Mouse (Mus musculus) lung, postnatal 0 days (tissue): ENCODE results near the gene Rtn4rl1. TPM values are rescaled to one million over a fixed set of nuclear protein-coding genes. Genes with fewer than 3 reads are reported as not detected.
A peak's percentile ranks its signal among the peaks of the same experiment; 100 is the strongest.

Source experiments
- ATAC-seq: fragments of 200-750 bp; cut with Nextera tagmentation; 2 replicates; pipeline ENCODE4 v1.8.0; 2017; ENCODE audit warnings: moderate library complexity
- DNase-seq: peaks from one replicate; pipeline ENCODE4 v3.0.0-alpha.2; 2016; ENCODE audit warnings: low spot score
- H3K27ac ChIP-seq: fragments of 300-500 bp; sonication (generic); 2 replicates; pipeline ENCODE4 v1.5.1; 2014; ENCODE audit warnings: antibody characterized with exemption, mild to moderate bottlenecking, low read length, mixed read lengths
- H3K27me3 ChIP-seq: fragments of 300-500 bp; sonication (generic); replicated peaks from 2 replicates; pipeline ENCODE4 v1.6.1; 2014; ENCODE audit warnings: low read length, mixed read lengths; ENCODE audit not compliant: insufficient read depth
- H3K36me3 ChIP-seq: fragments of 300-500 bp; sonication (generic); 2 replicates; pipeline ENCODE4 v1.6.1; 2014; ENCODE audit warnings: low read length, mixed read lengths; ENCODE audit not compliant: insufficient read depth
- H3K4me1 ChIP-seq: fragments of 300-500 bp; sonication (generic); 2 replicates; pipeline ENCODE4 v1.6.1; 2014; ENCODE audit warnings: antibody characterized with exemption, low read depth, low read length, mixed read lengths; ENCODE audit not compliant: insufficient read depth
- H3K4me2 ChIP-seq: fragments of 300-500 bp; sonication (generic); replicated peaks from 2 replicates; pipeline ENCODE4 v1.6.1; 2014; ENCODE audit warnings: low read depth, mild to moderate bottlenecking, low read length, moderate library complexity, mixed read lengths
- H3K4me3 ChIP-seq: fragments of 300-500 bp; sonication (generic); 2 replicates; pipeline ENCODE4 v1.5.1; 2014; ENCODE audit warnings: low read depth, low read length
- H3K9ac ChIP-seq: fragments of 300-500 bp; sonication (generic); replicated peaks from 2 replicates; pipeline ENCODE4 v1.6.1; 2014; ENCODE audit warnings: low read depth, mild to moderate bottlenecking
- H3K9me3 ChIP-seq: fragments of 300-500 bp; sonication (generic); 2 replicates; pipeline ENCODE4 v1.6.1; 2016; ENCODE audit warnings: low read length, mixed read lengths
- CTCF ChIP-seq: IDR thresholded peaks from 2 replicates; pipeline ENCODE4 v1.5.1; 2016; ENCODE audit warnings: antibody characterized with exemption, mild to moderate bottlenecking
- EP300 ChIP-seq: IDR thresholded peaks from 2 replicates; pipeline ENCODE4 v1.6.1; 2016; ENCODE audit warnings: antibody characterized with exemption, mild to moderate bottlenecking, control low read depth
- whole genome bisulfite sequencing: fragments of 180-500 bp; shearing (Covaris S2); extraction: QIAGEN DNeasy Blood & Tissue Kit; methylation state at CpG from one replicate; pipeline ENCODE4 v1.1.7; 2014; 5-methylcytosine and 5-hydroxymethylcytosine counted together
- polyA plus RNA-seq: library from polyadenylated mRNA; unstranded; fragments of >200 nt; fragmentation: Nextera tagmentation; extraction: Ambion mirVana; gene quantifications from 2 replicates; pipeline ENCODE4 v1.2.1, GENCODE M21; 2015

Gene Rtn4rl1
- polyA plus RNA-seq, 1 experiment from 2014 or later, result 4.3 TPM

DNA sequence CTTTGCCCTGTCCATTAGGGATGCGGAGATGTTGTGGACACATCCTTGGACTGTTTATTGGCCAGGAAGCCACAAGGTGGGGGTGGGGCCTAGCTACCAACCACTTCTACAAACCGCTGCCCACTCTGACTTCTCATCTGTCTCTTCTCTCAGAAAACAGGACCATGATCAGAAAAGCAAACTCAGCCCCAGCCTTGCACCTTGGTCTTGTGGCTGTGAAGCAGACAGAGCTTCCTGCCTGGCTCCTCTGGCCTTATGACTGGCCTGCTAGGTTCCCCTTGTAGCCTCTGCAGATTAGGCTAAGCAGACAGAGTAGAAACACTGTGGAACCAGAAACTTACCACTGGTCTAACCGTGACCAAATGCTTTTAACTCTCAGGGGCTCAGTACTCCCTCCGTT is 15.8 kb downstream of the Rtn4rl1 start:
- Histone ChIP-seq H3K27me3 (no peaks in the 10 kb centered on the region), H3K9me3 (no peaks in the 10 kb centered on the region), H3K4me2 (no peak overlapping the region), H3K9ac (no peak overlapping the region), H3K27ac (no peak overlapping the region), H3K36me3 (no peaks in the 10 kb centered on the region), H3K4me1 (peaks cover 7% of the 10 kb centered on the region; the same call in 1 of the 2 replicates), H3K4me3 (no peak overlapping the region)
- 71% methylated on average over 4 of the region's 4 CpGs for WGBS
- TF ChIP-seq EP300 (no peak), CTCF (no peak)
- DNase-seq (no peak), ATAC-seq (no peak)

DNA sequence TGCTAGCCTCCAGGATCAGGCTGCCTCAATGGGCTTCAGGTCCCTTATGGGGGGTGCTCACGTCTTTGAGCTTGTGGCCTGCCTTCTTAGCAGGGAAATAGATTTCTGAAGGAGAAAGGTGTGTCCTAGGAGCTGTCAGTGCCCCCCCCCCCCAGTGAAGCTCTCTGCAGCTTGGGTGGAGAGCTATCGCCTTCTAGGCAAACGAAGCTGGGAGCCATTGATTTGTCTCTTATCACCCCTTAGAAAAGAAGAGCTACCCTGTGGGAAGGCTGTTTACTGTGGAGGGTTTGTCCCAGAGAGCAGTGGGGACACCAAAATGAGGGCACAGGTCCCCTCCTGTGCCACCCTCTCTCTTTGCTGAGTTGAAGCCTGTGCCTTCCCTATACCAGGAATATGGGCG is 16.5 kb downstream of the Rtn4rl1 start:
- Histone ChIP-seq H3K9me3 (no peaks in the 10 kb centered on the region), H3K27ac (no peak overlapping the region), H3K4me3 (no peak overlapping the region), H3K4me2 (no peak overlapping the region), H3K4me1 (peaks cover 7% of the 10 kb centered on the region; the same call in 1 of the 2 replicates), H3K27me3 (no peaks in the 10 kb centered on the region), H3K36me3 (no peaks in the 10 kb centered on the region), H3K9ac (no peak overlapping the region)
- DNase-seq (no peak), ATAC-seq (no peak)
- no peak for TF ChIP-seq EP300
- TF ChIP-seq CTCF, result no peak
- WGBS, result 75% methylated on average over 4 of the region's 4 CpGs

DNA sequence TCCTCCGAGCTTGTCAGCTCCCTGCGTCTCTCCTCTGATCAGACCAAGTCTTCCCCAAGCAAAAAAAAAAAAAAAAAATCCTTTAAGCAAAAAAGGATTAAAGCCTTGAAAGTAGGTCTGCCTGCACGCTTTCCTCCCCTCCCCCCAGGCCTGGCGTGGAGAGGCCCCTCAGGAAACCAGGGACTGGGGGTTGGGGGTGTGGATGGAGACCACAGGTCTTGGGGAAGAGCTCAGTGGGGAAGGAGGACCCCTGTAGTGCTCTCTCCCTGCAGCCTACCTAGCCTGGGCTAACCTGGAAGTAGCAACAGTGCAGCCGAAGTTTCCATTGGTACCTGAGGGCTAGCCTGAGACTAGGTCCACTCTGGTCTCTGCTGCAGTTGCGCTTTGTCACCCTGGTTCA is 17.2 kb downstream of the Rtn4rl1 start:
- Histone ChIP-seq H3K4me3 (no peak overlapping the region), H3K4me2 (no peak overlapping the region), H3K27me3 (no peaks in the 10 kb centered on the region), H3K27ac (no peak overlapping the region), H3K9me3 (no peaks in the 10 kb centered on the region), H3K9ac (no peak overlapping the region), H3K36me3 (no peaks in the 10 kb centered on the region), H3K4me1 (peaks cover 7% of the 10 kb centered on the region; the same call in 1 of the 2 replicates)
- WGBS, result 75% methylated on average over 6 of the region's 6 CpGs
- no peak for DNase-seq
- no peak for ATAC-seq
- TF ChIP-seq CTCF, result no peak
- no peak for TF ChIP-seq EP300

DNA sequence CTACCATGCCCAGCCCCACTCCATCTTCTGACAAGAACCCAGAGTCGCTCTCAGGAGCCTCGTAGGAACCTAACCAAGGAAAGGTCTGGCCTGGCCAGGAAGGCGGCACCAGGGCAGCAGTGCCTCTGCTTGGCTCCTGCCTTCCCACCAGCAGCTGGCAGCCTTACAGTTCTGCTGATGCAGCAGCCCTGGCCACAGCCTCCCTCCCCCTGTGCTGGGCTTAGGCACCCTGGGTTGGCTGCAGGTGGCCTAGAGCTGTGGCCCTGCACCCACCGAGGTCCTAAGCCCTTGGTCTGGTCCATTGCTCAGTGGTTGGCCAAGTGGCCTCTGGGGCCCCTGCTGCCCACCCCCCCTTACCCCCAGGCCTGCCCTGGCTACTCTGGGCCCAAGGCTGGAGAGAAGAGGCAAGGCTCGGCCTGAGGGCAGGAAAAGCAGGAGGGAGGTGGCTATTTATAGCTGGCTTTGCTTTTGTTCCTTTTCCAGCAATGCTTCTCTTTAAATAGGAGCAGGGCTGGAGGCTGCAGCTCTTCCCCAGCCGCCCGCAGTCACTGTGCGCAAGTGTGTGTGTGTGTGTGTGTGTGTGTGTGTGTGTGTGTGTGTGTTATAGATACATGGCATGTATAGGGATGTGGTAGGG is 18.6 kb downstream of the Rtn4rl1 start:
- Histone ChIP-seq H3K9ac (no peak overlapping the region), H3K4me3 (no peak overlapping the region), H3K36me3 (no peaks in the 10 kb centered on the region), H3K27me3 (no peaks in the 10 kb centered on the region), H3K27ac (no peak overlapping the region), H3K9me3 (no peaks in the 10 kb centered on the region), H3K4me2 (no peak overlapping the region), H3K4me1 (peaks cover 7% of the 10 kb centered on the region; the same call in 1 of the 2 replicates)
- no peak for TF ChIP-seq EP300
- DNase-seq, result no peak
- 59% methylated on average over 8 of the region's 8 CpGs for WGBS
- ATAC-seq, result peak; percentile 18; the same call in 1 of the 2 replicates

DNA sequence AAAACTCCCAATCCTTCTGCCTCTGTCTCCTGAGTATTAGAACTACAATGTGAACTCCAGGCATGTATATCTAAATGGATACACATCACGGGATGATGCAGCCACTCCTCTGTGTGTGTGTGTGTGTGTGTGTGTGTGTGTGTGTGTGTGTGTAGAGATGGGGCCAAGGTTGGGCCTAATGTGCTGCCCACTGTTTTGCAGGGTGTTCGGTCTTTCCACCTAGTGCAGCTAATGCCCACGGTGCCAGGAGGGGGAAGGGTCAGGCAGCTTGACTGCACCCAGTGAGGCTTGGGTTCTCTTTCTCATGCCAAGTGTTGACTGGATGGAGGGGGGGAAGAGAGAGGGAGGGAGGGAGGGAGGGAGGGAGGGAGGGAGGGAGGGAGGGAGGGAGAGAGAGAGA is 19.3 kb downstream of the Rtn4rl1 start:
- Histone ChIP-seq H3K4me2 (no peak overlapping the region), H3K9me3 (no peaks in the 10 kb centered on the region), H3K27ac (no peak overlapping the region), H3K36me3 (no peaks in the 10 kb centered on the region), H3K9ac (no peak overlapping the region), H3K4me1 (peaks cover 7% of the 10 kb centered on the region; the same call in 1 of the 2 replicates), H3K27me3 (no peaks in the 10 kb centered on the region), H3K4me3 (no peak overlapping the region)
- ATAC-seq, result no peak
- WGBS, result 49% methylated on average over 3 of the region's 3 CpGs
- no peak for DNase-seq
- TF ChIP-seq CTCF, result no peak
- TF ChIP-seq EP300, result no peak

DNA sequence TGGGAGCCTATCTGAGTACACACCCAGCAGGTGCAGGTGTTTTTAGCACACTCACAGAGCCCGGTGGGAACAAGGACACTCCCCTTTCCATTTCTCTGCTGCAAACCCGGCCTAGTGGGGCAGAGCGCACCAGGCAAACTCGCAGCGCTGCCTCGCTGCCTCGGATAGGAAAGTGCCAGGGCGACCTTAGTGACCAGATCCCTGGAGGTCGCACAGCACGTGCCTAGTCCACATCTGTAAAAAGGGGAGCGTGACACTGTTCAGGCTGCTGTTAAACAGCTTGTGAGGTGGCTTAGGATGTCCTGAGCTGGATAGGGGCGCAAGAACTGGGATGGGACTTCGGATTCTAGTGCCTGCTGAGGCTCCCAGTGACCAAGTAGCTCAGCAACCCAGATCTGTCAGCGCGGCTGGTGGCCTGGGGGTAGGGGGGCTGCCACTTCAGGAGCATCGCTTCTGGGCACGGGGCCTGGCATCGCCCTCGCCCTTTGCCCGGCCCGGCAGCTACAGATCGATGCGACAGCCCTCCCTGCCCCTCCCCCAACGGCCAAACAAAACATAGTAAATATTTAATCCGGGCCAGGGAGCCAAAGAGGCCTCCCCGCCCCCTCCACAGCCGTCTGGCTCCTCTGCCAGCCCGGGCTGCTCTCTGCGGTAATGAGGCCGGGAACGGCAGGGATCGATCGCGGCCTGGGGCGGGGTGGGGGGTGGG is 19.9 kb downstream of the Rtn4rl1 start:
- ATAC-seq, result peak; percentile 63
- no peaks in the 10 kb centered on the region for H3K9me3 ChIP-seq
- H3K4me2 ChIP-seq, result peak overlapping the region; percentile 63
- WGBS, result 11% methylated on average over 32 of the region's 35 CpGs
- peak overlapping the region; percentile 33 for H3K4me3 ChIP-seq
- H3K9ac ChIP-seq, result no peak overlapping the region; the same call in 1 of the 2 replicates
- H3K36me3 ChIP-seq, result no peaks in the 10 kb centered on the region
- no peak for TF ChIP-seq EP300
- TF ChIP-seq CTCF, result no peak
- 0 out of 2 replicates have a peak overlapping the region, but pooled peaks have one; percentile 26 for H3K27ac ChIP-seq
- no peaks in the 10 kb centered on the region for H3K27me3 ChIP-seq
- DNase-seq, result peak; percentile 61
- H3K4me1 ChIP-seq, result peaks cover 7% of the 10 kb centered on the region; the same call in 1 of the 2 replicates
